Mouse (Mus musculus): ENCODE results near the gene Mmp11.

DNA sequence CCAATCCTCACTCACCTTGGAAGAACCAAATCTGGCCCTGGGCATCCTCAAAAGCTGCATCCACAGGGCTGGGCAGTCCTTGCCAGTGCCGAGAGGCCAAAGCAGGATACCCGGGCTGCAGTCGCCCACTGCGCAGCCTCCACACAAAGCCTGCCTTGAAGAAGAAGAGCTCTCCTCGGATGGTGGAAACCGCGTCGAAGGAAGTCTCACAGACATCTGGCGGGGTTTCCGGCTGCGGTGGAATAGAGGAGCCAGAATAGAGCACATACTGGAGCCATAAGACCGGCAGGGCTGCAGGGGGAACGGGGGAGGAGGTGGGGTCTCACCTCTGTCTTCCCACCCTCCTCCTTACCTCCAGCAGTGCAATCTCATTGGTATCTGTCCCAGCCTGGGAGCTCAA lies 9.9 kb downstream of the Mmp11 start:
- TF ChIP-seq EP300 (IDR thresholded peaks at IDR 0.05; ENCODE audit: low read depth) = no peak
- no peak for TF ChIP-seq CTCF (IDR thresholded peaks at IDR 0.05; ENCODE audit: low read depth)

Measured in liver, postnatal 0 days (tissue).